In genomic region chr13:81181966-81182908, GRCm38 (mm10) we compare ENCODE assay signal across 9 mouse cellular contexts.
DNase-seq lines count a peak whose midpoint lies in the region; ATAC-seq lines count a peak whose summit lies in the region.
"Had no signal": no experiment of that assay in that cellular context is flagged by ENCODE, and none has a peak within 500 bp of the region (broad histone marks: within the 10 kb centered on the region; RNA-seq: fewer than 3 reads in every experiment).

No protein-coding gene starts in this region.

- H3K4me2 ChIP-seq in embryonic facial prominence, embryonic 13.5 days = no peak overlapping the region
- H3K4me2 ChIP-seq: hindbrain, embryonic 15.5 days had no signal

- no peak overlapping the region for H3K9ac ChIP-seq in embryonic facial prominence, embryonic 13.5 days
- H3K9ac ChIP-seq: hindbrain, embryonic 15.5 days had no signal

- no peaks in the 10 kb centered on the region for H3K27me3 ChIP-seq in heart, embryonic 10.5 days (ENCODE audit: insufficient read depth, poor library complexity, severe bottlenecking)
- H3K27me3 ChIP-seq in embryonic facial prominence, embryonic 13.5 days = no peaks in the 10 kb centered on the region
- H3K27me3 ChIP-seq: hindbrain, embryonic 15.5 days had no signal

- peak; percentile 88 for DNase-seq in heart, adult 11 months
- no peak for DNase-seq in heart, embryonic 10.5 days (ENCODE audit: low spot score)
- DNase-seq in 3T3-L1 (ENCODE audit: low read depth, low spot score) = peak; percentile 84
- DNase-seq in lung, postnatal 14 days = no peak
- no peak for DNase-seq in left cerebral cortex, postnatal 36 days (ENCODE audit: low spot score in 2 of 2)
- DNase-seq in ovary, postnatal 14 days (ENCODE audit: low spot score) = no peak

- WGBS in heart, embryonic 10.5 days = 71% methylated on average over 12 of the region's 12 CpGs
- WGBS in embryonic facial prominence, embryonic 13.5 days = 61% methylated on average over 12 of the region's 12 CpGs

- intact Hi-C loops in left cerebral cortex, postnatal 36 days (cut with DNase I) = no loop called here

- ATAC-seq in embryonic facial prominence, embryonic 13.5 days (ENCODE audit: insufficient number of reproducible peaks, insufficient read depth, low FRiP score, low TSS enrichment, low read depth) = no peak; the same call in 1 of the 2 replicates
- peak; percentile 59 for ATAC-seq in inflammation-experienced regulatory T-cells, adult 6 months

- H3K9me3 ChIP-seq in heart, embryonic 10.5 days = no peaks in the 10 kb centered on the region
- H3K9me3 ChIP-seq in embryonic facial prominence, embryonic 13.5 days = no peaks in the 10 kb centered on the region
- H3K9me3 ChIP-seq: hindbrain, embryonic 15.5 days had no signal

- no peak overlapping the region for H3K4me3 ChIP-seq in heart, embryonic 10.5 days
- H3K4me3 ChIP-seq in embryonic facial prominence, embryonic 13.5 days = no peak overlapping the region
- H3K4me3 ChIP-seq: hindbrain, embryonic 15.5 days had no signal

- H3K36me3 ChIP-seq in heart, embryonic 10.5 days = no peaks in the 10 kb centered on the region
- H3K36me3 ChIP-seq in embryonic facial prominence, embryonic 13.5 days = no peaks in the 10 kb centered on the region
- H3K36me3 ChIP-seq: hindbrain, embryonic 15.5 days had no signal

- H3K27ac ChIP-seq in heart, embryonic 10.5 days = no peak overlapping the region
- 0 out of 2 replicates have a peak overlapping the region, but pooled peaks have one; percentile 22 for H3K27ac ChIP-seq in embryonic facial prominence, embryonic 13.5 days
- H3K27ac ChIP-seq: hindbrain, embryonic 15.5 days had no signal

- no peaks in the 10 kb centered on the region for H3K4me1 ChIP-seq in heart, embryonic 10.5 days
- H3K4me1 ChIP-seq in embryonic facial prominence, embryonic 13.5 days = peaks cover 18% of the 10 kb centered on the region
- H3K4me1 ChIP-seq: hindbrain, embryonic 15.5 days had no signal

Comparison
In these comparisons a context has a peak if more than half of its experiments do, and no peak if none do; other contexts are left out.
1. DNase-seq: peak in heart, adult 11 months (single experiment) and 3T3-L1 (single experiment); none in heart, embryonic 10.5 days (single experiment), lung, postnatal 14 days (single experiment), left cerebral cortex, postnatal 36 days (0 of 2) and ovary, postnatal 14 days (single experiment).